Mouse (Mus musculus): ENCODE results near the gene Gng13.

DNA sequence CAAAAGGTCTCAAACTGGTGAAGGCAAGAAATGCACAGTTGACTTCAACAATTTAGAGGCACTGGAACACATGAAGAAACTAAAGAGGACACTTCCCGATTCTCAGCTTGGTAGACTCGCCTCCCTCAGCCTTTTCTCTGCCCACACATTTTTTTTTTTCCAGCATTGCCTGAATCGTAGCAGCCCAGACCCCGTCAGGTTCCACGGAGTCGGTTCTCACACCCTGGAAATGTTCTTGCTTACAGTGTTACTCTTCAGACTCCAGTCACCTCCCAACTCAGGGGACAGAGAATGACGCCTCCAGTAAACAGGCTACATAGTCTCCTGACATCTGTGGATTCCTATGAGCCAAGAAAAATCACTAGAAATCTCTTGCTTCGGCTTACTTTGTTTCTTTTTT is 43.2 kb downstream of the Gng13 start:
- TF ChIP-seq CTCF (conservative IDR thresholded peaks at IDR 0.05; ENCODE audit: insufficient read depth, insufficient read length, low read depth, low read length) = no peak
- TF ChIP-seq POLR2A (IDR thresholded peaks at IDR 0.05; ENCODE audit: low read depth, low read length) = no peak

Measured in kidney, adult 2 months (tissue).